Mouse (Mus musculus): Measurements from ENCODE around the gene 6330403K07Rik.

The 6330403K07Rik gene

DNA sequence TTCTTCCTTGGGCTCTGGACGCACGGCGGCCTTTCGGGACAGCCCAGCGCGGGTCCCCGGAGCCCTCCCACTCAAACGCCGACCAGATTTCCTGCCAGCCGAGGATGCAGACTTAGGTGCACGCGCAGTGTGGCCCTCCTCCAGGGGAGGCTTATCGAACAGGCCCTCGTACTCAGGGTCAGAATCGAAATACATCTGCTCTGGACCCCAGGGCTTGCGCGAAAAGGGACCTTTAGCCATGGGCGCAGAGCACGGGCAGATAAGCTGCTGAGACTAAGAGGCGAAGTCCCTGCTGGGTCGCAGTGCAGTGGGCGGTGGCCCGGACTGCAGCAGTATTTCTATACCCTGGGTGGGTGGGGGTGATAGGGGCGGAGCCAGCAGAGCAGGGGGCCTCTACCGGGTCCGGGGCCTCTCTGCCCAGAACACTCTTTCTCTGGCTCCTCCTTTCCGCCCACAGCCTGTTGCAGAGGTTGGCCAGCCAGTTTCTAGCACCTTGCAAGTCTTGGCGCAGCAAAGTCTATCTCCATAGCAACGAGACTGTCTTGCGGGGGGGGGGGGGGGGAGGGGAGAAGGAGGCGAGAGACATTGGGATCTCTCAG lies at the start of gene 6330403K07Rik:
Gene 6330403K07Rik (minus strand): TSS at position 351 of the 599 bp plus-strand sequence.
- no peak for DNase-seq (ENCODE audit: low read depth)

GRCm38 (mm10) chr11:71076342-71076741 lies 43.0 kb upstream of the 6330403K07Rik start:
- no peak for DNase-seq (ENCODE audit: low read depth)

DNA sequence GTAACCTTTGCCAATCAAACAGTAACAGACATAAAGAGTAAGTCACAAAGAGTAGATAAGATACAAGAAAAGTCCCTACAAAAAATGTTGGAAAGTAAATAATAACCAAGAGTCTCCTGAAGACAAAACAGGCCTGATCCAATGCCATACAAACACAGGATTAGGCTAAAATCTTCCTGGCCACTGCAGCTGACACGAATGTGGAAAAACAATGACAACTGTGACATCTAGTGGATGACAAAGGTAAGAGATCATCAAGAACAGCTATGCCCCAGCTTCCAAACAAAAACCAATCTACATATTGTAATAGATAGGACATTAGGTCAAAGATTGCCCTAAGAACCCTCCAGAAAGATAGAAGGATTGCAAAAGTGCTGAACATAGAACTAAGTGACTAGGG lies 19.2 kb upstream of the 6330403K07Rik start:
- peak; percentile 60 for DNase-seq (ENCODE audit: low read depth)

- no peak for DNase-seq (ENCODE audit: low read depth)
These were observed 6.4 kb upstream of the 6330403K07Rik start for GRCm38 (mm10) chr11:71039526-71040298.

DNA sequence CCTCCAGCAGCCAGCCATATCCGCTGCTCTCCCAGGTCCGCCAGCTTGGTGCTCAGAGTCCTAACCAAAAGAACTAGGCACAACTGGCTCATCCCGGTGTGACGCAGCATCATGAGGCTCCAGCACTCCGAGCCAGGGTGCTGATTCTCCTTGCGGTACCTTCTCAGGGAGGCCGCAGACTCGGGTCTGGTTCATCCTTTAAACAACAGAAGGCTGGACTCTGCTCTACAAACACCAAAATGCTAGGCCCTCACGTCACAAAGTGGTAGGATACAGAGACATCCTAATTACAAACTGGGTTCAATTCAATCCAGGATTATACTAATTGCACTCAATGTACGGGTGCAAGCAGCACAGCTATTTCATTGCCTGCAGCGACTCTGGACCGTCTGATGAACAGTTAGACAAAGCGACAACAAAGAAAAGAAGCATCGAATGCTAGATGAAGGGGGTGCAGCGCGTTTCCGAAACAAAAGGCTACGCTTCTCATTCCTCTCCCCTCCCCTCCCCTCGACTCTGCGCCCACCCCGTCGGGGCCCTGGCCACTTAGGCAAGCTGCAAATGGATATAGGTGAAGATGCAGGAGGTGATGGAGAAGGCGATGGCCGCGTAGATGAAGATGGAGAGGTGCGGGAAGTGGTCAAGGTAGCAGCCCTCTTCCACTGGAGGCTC lies 686 bp downstream of the 6330403K07Rik start:
- DNase-seq (ENCODE audit: low read depth): no peak

DNA sequence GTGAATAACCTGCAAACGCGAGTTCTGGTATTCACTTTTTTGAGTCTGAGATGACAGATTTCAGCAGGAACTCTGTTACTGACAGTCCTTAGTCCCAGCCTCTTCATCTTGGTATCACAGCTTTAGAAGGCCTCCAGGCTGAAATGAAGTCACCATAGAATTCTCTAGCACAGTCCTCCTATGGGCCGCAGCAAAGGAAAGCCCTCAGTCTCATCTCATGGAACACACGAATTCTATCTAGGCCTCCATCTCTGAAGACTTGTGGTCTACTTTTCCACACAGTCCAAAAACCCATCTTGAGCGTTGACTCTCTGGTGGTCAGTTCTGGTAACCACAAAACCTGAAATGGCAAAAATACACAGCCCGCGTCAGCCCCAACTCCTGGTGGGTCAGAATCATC lies 1.2 kb downstream of the 6330403K07Rik start:
- no peak for DNase-seq (ENCODE audit: low read depth)

GRCm38 (mm10) chr11:71029403-71030118 lies 3.8 kb downstream of the 6330403K07Rik start:
- DNase-seq (ENCODE audit: low read depth): no peak

DNA sequence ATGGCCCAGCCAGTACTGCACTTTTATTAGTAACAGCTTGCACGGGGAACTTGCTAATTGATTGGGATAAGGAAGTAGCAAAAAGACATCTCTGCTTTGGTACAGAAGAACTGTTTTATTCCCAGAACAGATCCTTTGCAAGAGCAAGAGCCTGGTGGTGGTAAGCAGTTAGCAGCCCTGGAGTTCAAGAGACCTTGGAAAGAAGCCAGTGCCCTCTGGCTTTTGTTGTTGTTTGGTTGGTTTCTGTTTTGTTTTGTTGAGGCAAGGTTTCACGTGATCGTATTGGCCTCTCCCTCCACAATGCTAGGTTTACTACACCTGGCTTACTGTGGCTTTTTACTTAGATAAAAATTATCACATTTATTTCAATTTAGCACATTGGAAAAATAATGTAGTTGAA lies 5.0 kb downstream of the 6330403K07Rik start:
- no peak for DNase-seq (ENCODE audit: low read depth)

GRCm38 (mm10) chr11:71019201-71020068 lies 13.9 kb downstream of the 6330403K07Rik start, which contains the start of the genes Mis12 and Derl2:
Mis12 (plus strand) TSS chr11:71019611.
Derl2 (minus strand) TSS chr11:71019841.
- peak; percentile 100 for DNase-seq (ENCODE audit: low read depth)

DNA sequence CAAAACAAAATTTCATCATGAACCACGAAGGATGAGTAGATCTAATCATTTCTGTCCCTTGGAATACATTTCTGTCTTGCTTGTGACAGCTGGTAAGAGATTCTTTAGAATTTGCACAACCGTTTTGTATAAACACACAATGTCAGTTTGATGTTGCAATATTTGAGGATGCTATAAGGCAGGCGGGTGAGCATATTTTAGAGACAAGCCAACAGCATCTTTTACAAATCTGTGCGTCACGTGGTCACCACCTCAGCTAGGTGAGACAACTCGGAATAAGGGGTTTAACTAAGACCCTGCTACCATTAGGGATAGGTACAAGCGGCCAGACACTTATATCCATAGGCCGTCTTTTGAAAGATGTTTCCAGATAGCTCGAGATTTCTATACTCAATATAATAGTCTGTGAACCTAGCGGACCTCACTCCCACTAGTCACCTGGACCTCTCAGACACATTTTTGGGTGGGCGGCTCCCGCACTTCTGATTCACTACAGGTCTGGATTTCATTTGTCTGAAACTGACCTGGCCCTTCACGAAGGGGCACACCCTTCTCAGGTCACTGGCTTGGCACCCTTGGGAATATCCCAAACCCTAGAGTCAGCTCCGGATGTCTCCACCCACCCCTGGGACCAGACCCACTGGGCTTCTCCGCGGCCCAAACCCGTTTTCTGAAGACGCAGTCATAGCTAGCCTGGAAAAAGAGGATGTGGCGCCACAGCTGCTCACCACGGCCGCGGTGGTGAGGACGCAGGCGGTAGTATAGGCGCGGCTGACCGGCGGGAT lies 14.7 kb downstream of the 6330403K07Rik start:
- DNase-seq (ENCODE audit: low read depth): peak; percentile 47

DNA sequence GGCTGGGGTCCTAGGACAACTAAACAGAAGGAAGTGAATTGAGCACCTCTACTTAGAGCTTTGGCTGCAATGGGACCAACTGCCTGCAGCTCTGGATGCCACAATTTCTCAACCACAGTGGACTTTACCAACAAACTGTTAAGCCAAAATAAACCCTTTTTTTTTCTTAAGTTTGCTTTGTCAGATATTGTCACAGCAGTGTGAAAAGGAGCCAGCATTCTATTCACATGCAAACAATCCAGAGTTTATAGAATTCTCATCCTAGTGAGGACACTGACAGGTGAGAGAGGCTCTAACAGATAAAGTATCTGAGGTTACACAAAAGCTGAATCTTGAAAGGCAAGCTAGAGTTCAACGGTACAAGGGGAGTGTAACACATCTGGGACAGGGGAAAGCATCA lies 16.3 kb downstream of the 6330403K07Rik start:
- DNase-seq (ENCODE audit: low read depth): no peak

DNA sequence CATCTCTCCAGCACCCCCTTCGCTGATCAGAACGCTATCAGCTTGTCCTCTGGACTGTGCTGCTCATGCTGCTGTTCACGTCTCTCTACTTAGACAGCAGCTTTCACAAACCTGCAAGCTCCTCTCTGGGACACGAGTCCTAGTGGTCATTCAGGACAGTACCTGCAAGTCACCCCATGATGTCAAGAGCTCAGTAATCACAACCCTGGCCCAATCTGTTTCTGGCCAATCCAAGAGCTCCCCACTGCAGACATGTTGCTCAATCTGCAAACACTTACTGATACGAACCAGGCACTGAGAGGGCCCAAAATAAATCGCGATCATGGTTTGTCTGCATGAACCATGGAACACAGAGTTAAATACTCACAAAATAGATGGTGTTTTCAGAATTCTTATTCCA lies 20.6 kb downstream of the 6330403K07Rik start:
- no peak for DNase-seq (ENCODE audit: low read depth)

- DNase-seq (ENCODE audit: low read depth): peak; percentile 40
These were observed 25.0 kb downstream of the 6330403K07Rik start for GRCm38 (mm10) chr11:71008321-71008720.

DNA sequence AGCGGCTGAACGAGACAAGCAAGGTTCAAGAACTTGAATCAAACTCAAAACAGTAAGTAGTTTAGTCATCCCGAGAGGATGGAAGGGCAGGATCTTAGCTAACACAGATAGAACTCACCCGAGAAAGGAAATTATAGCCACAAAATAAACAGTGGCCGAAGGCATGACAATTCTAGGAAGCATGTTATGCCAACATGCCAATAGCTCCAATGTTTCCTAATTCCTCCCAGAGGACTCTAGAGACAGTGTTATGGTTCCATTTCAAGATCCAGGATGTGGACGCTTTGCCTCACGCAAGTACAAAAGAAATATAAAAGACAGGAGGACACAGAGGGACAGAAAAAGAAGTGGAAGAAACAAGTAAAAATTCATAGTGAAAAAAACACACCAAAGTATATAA lies 25.5 kb downstream of the 6330403K07Rik start:
- DNase-seq (ENCODE audit: low read depth): no peak

DNA sequence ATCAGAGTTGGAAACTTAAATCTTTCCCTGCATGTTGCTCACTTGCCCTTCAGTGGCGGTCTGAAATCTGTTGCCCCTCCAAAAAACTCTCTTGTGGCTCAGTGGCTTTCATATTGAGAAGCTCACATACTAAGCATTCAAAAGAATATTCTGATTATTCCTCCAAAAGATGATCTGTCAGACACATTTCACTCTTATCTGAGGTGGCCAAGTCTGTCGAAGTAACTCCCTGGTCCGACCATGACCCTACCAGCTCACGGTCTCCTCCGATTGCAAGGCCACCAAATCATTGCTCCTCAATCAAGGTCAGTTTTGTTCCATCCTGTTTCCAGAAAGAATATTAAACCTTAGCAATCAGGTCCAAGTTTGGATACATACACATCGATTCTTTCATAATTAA lies 26.3 kb downstream of the 6330403K07Rik start:
- no peak for DNase-seq (ENCODE audit: low read depth)

GRCm38 (mm10) chr11:71005046-71005445 lies 28.3 kb downstream of the 6330403K07Rik start:
- peak; percentile 30 for DNase-seq (ENCODE audit: low read depth)

GRCm38 (mm10) chr11:71004316-71004773 lies 29.0 kb downstream of the 6330403K07Rik start, which contains the start of gene Dhx33:
Dhx33 (minus strand) TSS chr11:71004437.
- DNase-seq (ENCODE audit: low read depth): peak; percentile 99

- peak; percentile 81 for DNase-seq (ENCODE audit: low read depth)
These were observed 29.6 kb downstream of the 6330403K07Rik start for GRCm38 (mm10) chr11:71003611-71004315.

DNA sequence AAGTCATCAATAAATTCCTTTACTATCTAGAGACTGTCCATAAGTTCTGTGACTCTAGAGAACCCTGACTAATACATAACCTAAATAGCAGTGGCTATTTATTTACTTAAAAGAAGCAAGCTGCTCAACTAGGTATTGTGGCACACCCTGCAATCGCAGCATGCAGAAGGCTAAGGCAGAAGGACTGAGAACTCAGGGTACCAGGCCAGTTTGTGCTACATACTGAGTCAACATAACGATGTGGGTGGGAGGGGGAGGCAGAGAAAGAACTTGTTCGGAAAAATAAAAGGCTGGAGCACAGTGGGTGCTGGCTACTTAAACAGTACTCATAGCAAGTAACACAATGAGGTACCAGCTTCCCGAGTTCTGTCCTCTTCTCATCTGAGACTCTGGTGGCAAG lies 32.1 kb downstream of the 6330403K07Rik start:
- DNase-seq (ENCODE audit: low read depth): no peak
